Mouse (Mus musculus) adrenal gland, postnatal 10 days (tissue): ENCODE results near the gene Vcp. TPM values are rescaled to one million over a fixed set of nuclear protein-coding genes. Genes with fewer than 3 reads are reported as not detected.
"Not testable (repeated sequence)": the region's sequence is repeated elsewhere in the genome, so short reads cannot be mapped to it uniquely, and the experiment has no call there.

ENCODE experiments used
- DNase-seq: peaks from one replicate; pipeline ENCODE4 v3.0.0; 2021; ENCODE audit warnings: mixed read lengths
- total RNA-seq, 2 experiments: library from RNA; stranded (reverse); gene quantifications; 2 replicates each; pipeline ENCODE4 v1.2.3; 2021

Gene Vcp
- total RNA-seq, 2 experiments from 2014 or later: 238 to 252 TPM

GRCm38 (mm10) chr4:43029749-43030148, 29.4 kb upstream of the Vcp start:
- DNase-seq: no peak

- DNase-seq: peak; percentile 49
These were observed 28.8 kb upstream of the Vcp start for GRCm38 (mm10) chr4:43029121-43029520.

GRCm38 (mm10) chr4:43025084-43025960, 25.0 kb upstream of the Vcp start, which contains the start of gene Pigo:
Gene Pigo, minus strand, starts transcription at chr4:43025819.
- DNase-seq: peak; percentile 97

- no peak for DNase-seq
These were observed 24.4 kb upstream of the Vcp start for GRCm38 (mm10) chr4:43024673-43025072.

GRCm38 (mm10) chr4:43021341-43021740, 21.0 kb upstream of the Vcp start:
- DNase-seq: no peak

- DNase-seq: no peak
These were observed 20.6 kb upstream of the Vcp start for GRCm38 (mm10) chr4:43020876-43021275.

GRCm38 (mm10) chr4:43019641-43020465, 19.5 kb upstream of the Vcp start:
- no peak for DNase-seq

GRCm38 (mm10) chr4:43019176-43019575, 18.9 kb upstream of the Vcp start:
- no peak for DNase-seq

GRCm38 (mm10) chr4:43018156-43018555, 17.8 kb upstream of the Vcp start:
- DNase-seq: no peak

- DNase-seq: no peak
These were observed 11.8 kb upstream of the Vcp start for GRCm38 (mm10) chr4:43012091-43012490.

GRCm38 (mm10) chr4:43010161-43011038, 10.1 kb upstream of the Vcp start, which contains the start of gene Fancg:
Gene Fancg, minus strand, starts transcription at chr4:43010506.
- DNase-seq: peak; percentile 89

GRCm38 (mm10) chr4:43005765-43006164, 5.5 kb upstream of the Vcp start:
- DNase-seq: no peak

- no peak for DNase-seq
These were observed 4.6 kb upstream of the Vcp start for GRCm38 (mm10) chr4:43004951-43005350.

- no peak for DNase-seq
These were observed 2.6 kb upstream of the Vcp start for GRCm38 (mm10) chr4:43002756-43003439.

- no peak for DNase-seq
These were observed 965 bp upstream of the Vcp start for GRCm38 (mm10) chr4:43001272-43001671.

- peak; percentile 86 for DNase-seq
These were observed 711 bp downstream of the Vcp start for GRCm38 (mm10) chr4:42999451-43000140.

- no peak for DNase-seq
These were observed 2.3 kb downstream of the Vcp start for GRCm38 (mm10) chr4:42998022-42998421.

- no peak for DNase-seq
These were observed 12.0 kb downstream of the Vcp start for GRCm38 (mm10) chr4:42988296-42988695.

GRCm38 (mm10) chr4:42980467-42980866, 19.8 kb downstream of the Vcp start:
- not testable (repeated sequence) for DNase-seq

- DNase-seq: no peak
These were observed 22.2 kb downstream of the Vcp start for GRCm38 (mm10) chr4:42978062-42978461.

- DNase-seq: no peak
These were observed 26.4 kb downstream of the Vcp start for GRCm38 (mm10) chr4:42973868-42974267.
